Mouse (Mus musculus): Measurements from ENCODE around the gene Plvap.
"Not testable (repeated sequence)": the region's sequence is repeated elsewhere in the genome, so short reads cannot be mapped to it uniquely, and the experiment has no call there.

Gene Plvap

DNA sequence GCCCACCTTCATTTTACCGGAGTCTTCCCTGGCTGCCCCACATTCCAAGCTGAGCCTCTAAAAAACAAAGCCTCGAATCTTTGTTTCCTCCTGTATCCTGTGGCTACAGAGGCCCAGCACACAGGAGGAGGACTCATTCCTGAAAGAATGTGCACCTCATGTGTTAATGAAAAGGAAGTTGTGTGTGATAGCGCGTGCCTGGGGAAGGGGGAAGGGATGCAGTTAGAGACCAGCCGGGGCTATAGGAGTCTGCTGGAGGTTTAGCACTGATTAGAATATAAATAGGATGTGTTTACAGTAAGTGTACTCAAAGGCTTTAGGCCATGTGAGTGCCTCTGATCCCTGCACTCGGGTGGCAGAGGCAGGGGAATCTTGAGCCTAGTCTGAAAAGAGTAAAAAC is 14.7 kb upstream of the Plvap start:
- DNase-seq (ENCODE audit: low spot score in 2 of 2) = no peak

- no peak for DNase-seq (ENCODE audit: low spot score in 2 of 2)
Observed at GRCm38 (mm10) chr8:71525226-71526050, 13.9 kb upstream of the Plvap start, which contains the start of gene Ccdc194. TSS of gene Ccdc194 (minus strand) at chr8:71525711.

GRCm38 (mm10) chr8:71521634-71522033 is 10.1 kb upstream of the Plvap start:
- DNase-seq (ENCODE audit: low spot score in 2 of 2) = peak; percentile 91 to 98

- DNase-seq (ENCODE audit: low spot score in 2 of 2) = not testable (repeated sequence)
Observed at GRCm38 (mm10) chr8:71519037-71519825, 7.7 kb upstream of the Plvap start.

GRCm38 (mm10) chr8:71516786-71517185 is 5.2 kb upstream of the Plvap start:
- DNase-seq (ENCODE audit: low spot score in 2 of 2) = no peak

DNA sequence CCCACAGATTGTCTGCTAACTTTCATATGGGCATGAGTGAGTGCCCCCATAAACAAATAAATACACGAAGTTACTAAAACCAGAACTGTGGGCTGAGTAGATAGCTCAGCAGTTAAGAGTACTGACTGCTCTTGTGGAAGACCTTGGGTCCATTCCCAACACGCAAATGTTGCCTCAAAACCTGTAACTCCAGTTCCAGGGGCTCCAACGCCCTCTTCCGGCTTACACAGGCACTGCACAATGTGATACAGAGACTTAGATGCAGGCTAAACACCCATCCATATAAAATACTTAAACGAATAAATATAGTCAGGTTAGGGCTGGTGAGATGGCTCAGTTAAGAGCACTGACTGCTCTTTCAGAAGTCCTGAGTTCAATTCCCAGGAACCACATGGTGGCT is 3.5 kb upstream of the Plvap start:
- no peak for DNase-seq (ENCODE audit: low spot score in 2 of 2)

DNA sequence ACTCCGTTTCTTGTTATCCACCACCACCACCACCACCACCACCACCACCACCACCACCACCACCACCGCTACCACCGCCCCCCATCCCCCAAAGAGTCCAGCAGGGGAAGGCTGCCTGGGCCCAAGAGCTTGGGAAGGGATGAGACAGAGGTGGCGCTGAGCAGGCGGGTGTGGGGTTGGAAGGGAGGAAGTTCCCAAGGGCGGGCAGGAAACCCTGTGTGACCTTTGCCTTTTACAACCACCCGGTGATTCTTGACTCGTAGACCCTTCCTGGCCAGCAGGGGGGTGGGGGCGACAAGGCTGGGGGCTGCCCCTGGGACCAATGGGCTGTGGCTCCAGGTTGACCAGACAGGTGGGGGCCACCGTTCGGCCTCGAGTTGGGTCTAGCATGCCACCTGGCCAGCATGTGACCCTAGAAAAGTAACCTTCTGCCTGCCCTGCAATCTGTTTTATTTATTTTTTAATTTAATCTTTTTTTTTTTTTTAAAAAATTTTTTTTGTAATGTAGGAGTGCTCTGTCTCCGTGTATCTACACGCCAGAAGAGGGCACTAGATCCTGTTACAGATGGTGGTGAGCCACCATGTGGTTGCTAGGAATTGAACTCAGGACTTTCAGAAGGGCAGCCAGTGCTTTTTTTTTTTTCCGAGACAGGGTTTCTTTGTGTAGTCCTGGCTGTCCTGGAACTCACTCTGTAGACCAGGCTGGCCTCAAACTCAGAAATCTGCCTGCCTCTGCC is 1.6 kb upstream of the Plvap start:
- DNase-seq (ENCODE audit: low spot score in 2 of 2) = no peak

DNA sequence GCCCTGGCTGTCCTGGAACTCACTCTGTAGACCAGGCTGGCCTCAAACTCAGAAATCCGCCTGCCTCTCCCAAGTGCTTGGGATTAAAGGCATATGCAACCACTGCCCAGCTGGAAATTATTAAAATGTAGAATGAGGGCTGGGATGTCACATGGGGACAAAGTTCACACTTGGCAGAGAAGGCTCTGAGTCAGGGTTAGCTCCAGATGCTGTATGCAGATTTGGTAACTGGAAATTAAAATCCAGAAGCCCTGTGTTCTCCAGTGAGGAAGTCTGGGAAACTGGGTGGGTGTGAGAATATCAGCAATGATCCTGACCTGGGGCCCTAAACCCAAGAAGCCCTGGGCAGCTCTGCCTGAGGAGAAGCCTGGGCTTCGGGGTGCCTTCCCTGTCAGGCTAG is 2.2 kb downstream of the Plvap start:
- no peak for DNase-seq (ENCODE audit: low spot score in 2 of 2)

DNA sequence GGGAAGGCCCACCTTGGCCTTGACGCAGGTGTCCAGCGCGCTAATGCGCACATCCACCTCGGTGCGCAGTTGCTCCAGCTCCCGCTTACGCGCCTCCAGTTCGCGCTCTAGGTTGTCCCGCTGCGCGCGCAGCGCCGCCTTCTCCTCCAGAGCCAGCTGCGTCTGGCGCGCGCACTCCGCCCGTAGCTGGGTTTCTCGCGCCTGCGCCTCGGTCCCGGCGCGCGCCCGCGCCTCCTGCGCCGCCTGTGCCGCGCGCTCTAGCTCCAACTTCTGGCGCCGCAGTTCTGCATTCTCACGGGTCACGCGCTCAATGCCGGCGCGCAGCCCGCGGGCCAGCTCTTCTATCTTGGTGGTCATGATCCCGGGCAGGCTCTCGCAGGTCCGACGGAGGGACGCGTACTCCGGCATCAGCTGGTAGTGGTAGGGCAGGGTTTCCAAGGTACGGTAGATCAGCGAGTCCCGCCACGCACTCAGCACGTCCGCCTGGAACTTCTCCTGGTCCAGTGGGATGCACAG is 3.9 kb downstream of the Plvap start:
- peak; percentile 61 to 74 for DNase-seq (ENCODE audit: low spot score in 2 of 2)

- no peak for DNase-seq (ENCODE audit: low spot score in 2 of 2)
Observed at GRCm38 (mm10) chr8:71505979-71506378, 5.6 kb downstream of the Plvap start.

GRCm38 (mm10) chr8:71505326-71505725 is 6.2 kb downstream of the Plvap start:
- DNase-seq (ENCODE audit: low spot score in 2 of 2) = no peak

DNA sequence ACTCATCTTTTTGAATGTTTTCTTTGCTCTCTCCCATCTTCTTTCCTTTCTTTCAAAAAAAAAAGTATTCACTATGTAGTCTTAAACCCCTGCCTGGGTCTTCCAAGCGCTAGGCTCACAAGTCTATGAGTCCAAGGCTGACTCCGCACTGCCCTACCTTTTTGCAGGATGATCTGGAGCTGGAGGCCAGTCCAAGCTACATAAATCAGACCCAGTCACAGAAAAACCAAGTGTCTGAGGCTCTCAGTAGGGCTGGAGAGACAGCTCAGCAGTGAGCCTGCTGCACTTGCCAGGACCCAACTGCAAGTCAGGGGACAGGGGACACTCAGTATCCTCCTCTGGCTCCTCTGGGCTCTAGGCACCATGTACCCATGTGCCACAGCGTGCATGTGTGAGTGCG is 7.2 kb downstream of the Plvap start:
- no peak for DNase-seq (ENCODE audit: low spot score in 2 of 2)

DNA sequence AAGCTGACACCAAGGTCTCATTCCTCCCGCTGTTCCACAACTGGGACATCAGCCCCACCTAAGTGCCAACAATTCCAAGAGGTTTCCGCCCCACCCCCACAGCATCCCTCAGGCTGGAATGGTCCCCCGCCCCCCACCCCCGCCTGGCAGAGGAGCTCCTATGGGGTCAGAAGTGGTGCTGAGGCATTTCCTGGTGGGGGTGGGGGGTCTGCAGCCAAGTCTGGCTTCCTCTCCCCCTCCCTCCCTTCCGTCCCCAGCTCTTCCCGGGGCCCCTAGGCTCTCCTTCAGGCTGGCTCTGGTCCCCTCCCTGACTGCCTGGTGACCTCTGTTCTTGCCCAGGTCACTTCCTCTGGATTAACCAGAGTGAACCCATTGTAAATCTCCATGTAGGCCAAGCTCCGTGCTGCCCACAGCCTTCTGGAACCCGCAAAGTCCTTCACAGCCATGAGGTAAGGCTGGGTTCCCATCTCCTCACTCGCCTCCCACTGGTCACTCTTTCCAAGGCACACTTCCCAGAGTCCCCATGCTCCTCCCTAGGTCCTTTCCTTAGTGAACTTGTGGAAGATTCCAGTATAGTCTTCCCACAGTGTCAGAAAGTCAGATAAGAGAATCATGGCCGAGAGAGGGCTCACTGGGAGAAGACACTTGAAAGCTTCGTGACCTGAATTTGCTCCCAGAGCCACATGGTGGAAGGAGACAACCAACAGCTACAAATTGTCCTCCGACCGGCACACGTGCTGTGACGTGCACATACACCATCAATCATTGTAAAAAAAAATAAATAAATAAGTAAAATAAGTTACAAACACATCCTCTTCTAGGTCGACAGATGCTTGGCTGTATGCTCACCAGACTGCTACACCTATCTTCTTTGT is 12.5 kb downstream of the Plvap start:
- no peak for DNase-seq (ENCODE audit: low spot score in 2 of 2)

DNA sequence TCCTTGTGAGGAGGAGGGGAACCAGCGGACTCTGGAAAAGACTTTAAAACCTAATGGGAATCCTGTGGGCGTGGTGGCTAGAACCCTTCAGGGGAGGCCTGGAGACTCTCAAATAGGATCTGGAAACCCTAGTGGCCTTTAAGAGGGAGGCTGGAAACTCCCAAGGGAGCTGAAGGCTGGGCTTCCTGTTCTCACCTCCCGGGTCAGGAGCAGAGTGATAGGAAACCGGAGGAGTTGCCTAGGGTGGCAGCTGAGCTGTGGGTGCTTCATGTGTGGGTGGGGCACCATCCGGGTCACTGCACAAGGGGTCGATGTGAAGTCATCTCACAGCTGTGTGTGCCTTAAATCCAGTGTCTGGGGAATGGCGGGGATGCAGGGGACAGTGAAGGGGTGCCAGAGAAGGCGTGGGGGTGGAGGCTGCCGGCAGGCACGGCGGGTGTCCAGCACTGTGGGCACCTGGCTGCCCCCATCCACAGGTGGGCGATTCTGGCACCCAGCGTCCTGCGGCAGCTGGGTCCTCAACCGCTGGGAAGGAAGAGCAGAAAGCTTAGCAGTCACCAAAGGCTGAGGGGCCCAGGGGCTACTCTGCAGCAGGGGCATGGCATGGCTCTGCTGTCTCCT is 13.6 kb downstream of the Plvap start:
- no peak for DNase-seq (ENCODE audit: low spot score in 2 of 2)

- no peak for DNase-seq (ENCODE audit: low spot score in 2 of 2)
Observed at GRCm38 (mm10) chr8:71497077-71497645, 14.4 kb downstream of the Plvap start.

DNA sequence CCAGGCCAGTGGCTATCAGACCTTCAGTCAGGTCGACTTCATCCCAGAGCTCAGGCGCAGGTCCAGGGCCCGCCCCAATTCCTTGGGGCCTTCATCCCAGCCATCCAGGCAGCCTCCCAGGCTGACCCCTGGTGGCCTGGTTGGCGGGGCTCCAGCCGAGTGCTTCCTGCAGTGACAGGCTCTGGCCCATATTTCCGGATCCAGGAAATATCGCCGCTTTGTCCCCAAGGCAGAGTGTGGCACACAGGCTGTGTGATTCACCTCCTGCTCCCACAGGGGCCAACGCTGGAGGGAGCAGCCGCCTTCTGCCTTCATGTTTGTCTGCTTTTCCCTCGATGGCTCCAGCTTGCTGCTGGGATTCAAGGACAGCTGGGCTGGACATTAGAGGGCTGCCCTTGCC is 15.1 kb downstream of the Plvap start:
- DNase-seq (ENCODE audit: low spot score in 2 of 2) = peak; percentile 78 to 89

DNA sequence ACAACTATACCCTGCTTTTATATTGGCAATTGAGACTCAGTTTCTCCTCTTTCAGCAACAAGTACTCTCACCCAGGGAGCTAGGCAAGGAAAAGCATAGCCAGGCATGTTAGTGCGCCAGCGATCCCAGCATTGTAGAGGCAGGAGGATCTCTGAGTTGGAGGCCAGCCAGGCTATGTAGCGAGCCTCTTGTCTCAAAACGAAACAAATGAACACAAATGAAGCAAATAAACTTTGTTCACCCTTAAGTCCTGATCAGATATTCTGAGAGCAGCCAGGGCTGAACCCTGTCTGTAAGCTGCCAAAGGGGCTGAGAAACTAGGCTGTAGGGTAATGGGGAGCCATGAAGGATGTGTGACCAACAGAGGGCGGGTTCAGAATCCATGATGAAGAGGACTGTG is 15.7 kb downstream of the Plvap start:
- DNase-seq (ENCODE audit: low spot score in 2 of 2) = no peak

DNA sequence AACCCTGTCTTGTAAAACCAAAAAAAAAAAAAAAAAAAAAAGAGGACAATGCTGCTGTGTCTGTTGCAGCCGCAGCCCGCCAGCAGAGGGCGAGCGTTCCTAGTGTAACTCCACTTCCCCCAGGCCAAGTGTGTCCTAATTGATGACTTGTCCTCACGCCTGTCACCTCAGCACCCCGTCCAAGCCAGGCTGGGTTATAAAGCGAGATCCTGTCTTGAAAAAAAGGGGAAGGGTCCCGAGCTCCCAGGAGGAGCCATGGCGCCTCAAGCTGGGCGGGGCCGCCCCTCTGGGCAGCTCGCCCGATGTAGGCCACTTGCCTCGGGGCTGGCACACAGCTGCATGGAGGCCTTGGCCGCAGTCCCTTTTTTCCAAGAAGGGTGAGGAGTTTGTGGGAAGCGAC is 16.5 kb downstream of the Plvap start:
- DNase-seq (ENCODE audit: low spot score in 2 of 2) = peak; percentile 75 to 89

GRCm38 (mm10) chr8:71488454-71488853 is 23.1 kb downstream of the Plvap start:
- peak; percentile 84 for DNase-seq (ENCODE audit: low spot score in 2 of 2)
